Mouse (Mus musculus) hindbrain, embryonic 14.5 days (tissue): Measurements from ENCODE around the gene Sox15. TPM values are rescaled to one million over a fixed set of nuclear protein-coding genes. Genes with fewer than 3 reads are reported as not detected.
A peak's percentile ranks its signal among the peaks of the same experiment; 100 is the strongest.
"Not testable (repeated sequence)": the region's sequence is repeated elsewhere in the genome, so short reads cannot be mapped to it uniquely, and the experiment has no call there.

ENCODE experiments used
- ATAC-seq: fragments of 200-750 bp; cut with Nextera tagmentation; 2 replicates; pipeline ENCODE4 v1.8.0; 2017; ENCODE audit warnings: moderate number of reproducible peaks, mild to moderate bottlenecking, moderate TSS enrichment, moderate library complexity; ENCODE audit not compliant: low FRiP score
- DNase-seq: peaks from one replicate; pipeline ENCODE4 v3.0.0-alpha.2; 2015; ENCODE audit warnings: low spot score
- H3K27ac ChIP-seq: fragments of 300-500 bp; sonication (generic); 2 replicates; pipeline ENCODE4 v1.5.1; 2014; ENCODE audit warnings: mild to moderate bottlenecking, moderate library complexity
- H3K27me3 ChIP-seq: fragments of 300-500 bp; sonication (generic); 2 replicates; pipeline ENCODE4 v1.6.1; 2014; ENCODE audit warnings: mild to moderate bottlenecking, low read length, mixed read lengths; ENCODE audit not compliant: control insufficient read depth, insufficient read depth
- H3K36me3 ChIP-seq: fragments of 300-500 bp; sonication (generic); replicated peaks from 2 replicates; pipeline ENCODE4 v1.6.1; 2014; ENCODE audit not compliant: control insufficient read depth, insufficient read depth
- H3K4me1 ChIP-seq: fragments of 300-500 bp; sonication (generic); replicated peaks from 2 replicates; pipeline ENCODE4 v1.6.1; 2014; ENCODE audit warnings: antibody characterized with exemption, low read length, mixed read lengths; ENCODE audit not compliant: control insufficient read depth, insufficient read depth
- H3K4me2 ChIP-seq: fragments of 300-500 bp; sonication (generic); replicated peaks from 2 replicates; pipeline ENCODE4 v1.6.1; 2014; ENCODE audit warnings: mild to moderate bottlenecking, moderate library complexity
- H3K4me3 ChIP-seq: fragments of 300-500 bp; sonication (generic); replicated peaks from 2 replicates; pipeline ENCODE4 v1.5.1; 2014; ENCODE audit warnings: mild to moderate bottlenecking, low read length
- H3K9ac ChIP-seq: fragments of 300-500 bp; sonication (generic); 2 replicates; pipeline ENCODE4 v1.6.1; 2014
- H3K9me3 ChIP-seq: fragments of 300-500 bp; sonication (generic); 2 replicates; pipeline ENCODE4 v1.6.1; 2016; ENCODE audit warnings: low read length; ENCODE audit not compliant: control insufficient read depth
- WGBS: fragments of 180-500 bp; shearing (Covaris S2); extraction: QIAGEN DNeasy Blood & Tissue Kit; methylation state at CpG from one replicate; pipeline ENCODE4 v1.1.7; 2014; 5-methylcytosine and 5-hydroxymethylcytosine counted together
- polyA plus RNA-seq: library from polyadenylated mRNA; unstranded; fragments of >200 nt; fragmentation: Nextera tagmentation; extraction: Ambion mirVana; gene quantifications from 2 replicates; pipeline ENCODE4 v1.2.1, GENCODE M21; 2014

Gene Sox15
- polyA plus RNA-seq, 1 experiment from 2014 or later = not detected

GRCm38 (mm10) chr11:69692863-69693262, 37.7 kb downstream of the Sox15 start:
- ATAC-seq (no peak), DNase-seq (no peak)
- H3K4me1 ChIP-seq = peaks cover 3% of the 10 kb centered on the region; the same call in 1 of the 2 replicates
- 85% methylated on average over 6 of the region's 6 CpGs for WGBS
- no peak overlapping the region for H3K27ac ChIP-seq
- H3K9ac ChIP-seq = no peak overlapping the region
- no peaks in the 10 kb centered on the region for H3K9me3 ChIP-seq
- no peak overlapping the region for H3K4me2 ChIP-seq
- H3K36me3 ChIP-seq = no peaks in the 10 kb centered on the region
- no peak overlapping the region for H3K4me3 ChIP-seq
- no peaks in the 10 kb centered on the region for H3K27me3 ChIP-seq

GRCm38 (mm10) chr11:69693421-69693965, 38.4 kb downstream of the Sox15 start:
- Histone ChIP-seq H3K27ac (no peak overlapping the region), H3K9me3 (no peaks in the 10 kb centered on the region), H3K4me2 (no peak overlapping the region), H3K9ac (no peak overlapping the region), H3K4me3 (no peak overlapping the region), H3K27me3 (no peaks in the 10 kb centered on the region), H3K4me1 (peaks cover 3% of the 10 kb centered on the region; the same call in 1 of the 2 replicates), H3K36me3 (no peaks in the 10 kb centered on the region)
- ATAC-seq = no peak
- WGBS = 62% methylated on average over 11 of the region's 11 CpGs
- no peak for DNase-seq

DNA sequence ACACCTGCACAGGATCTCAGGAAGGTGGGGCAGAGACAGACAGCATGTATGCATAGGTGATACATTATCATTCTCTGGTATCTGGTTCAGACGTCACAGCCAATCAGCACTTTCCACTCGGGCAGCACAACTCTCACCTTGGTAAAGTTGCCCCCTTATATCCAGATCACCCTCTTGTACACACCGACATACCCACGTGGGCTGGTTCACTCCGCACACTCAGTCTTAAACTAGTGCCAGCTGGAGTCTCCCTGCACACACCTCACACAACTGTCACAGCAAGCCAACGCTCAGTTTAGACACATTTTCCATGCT, 39.9 kb downstream of the Sox15 start:
- Histone ChIP-seq H3K4me2 (peak overlapping the region; percentile 71), H3K4me3 (peak overlapping the region; percentile 33), H3K27me3 (no peaks in the 10 kb centered on the region), H3K36me3 (no peaks in the 10 kb centered on the region), H3K9me3 (no peaks in the 10 kb centered on the region), H3K4me1 (peaks cover 3% of the 10 kb centered on the region; the same call in 1 of the 2 replicates), H3K9ac (peak overlapping the region; percentile 74), H3K27ac (no peak overlapping the region)
- DNase-seq = no peak
- 23% methylated on average over 6 of the region's 6 CpGs for WGBS
- ATAC-seq = no peak

DNA sequence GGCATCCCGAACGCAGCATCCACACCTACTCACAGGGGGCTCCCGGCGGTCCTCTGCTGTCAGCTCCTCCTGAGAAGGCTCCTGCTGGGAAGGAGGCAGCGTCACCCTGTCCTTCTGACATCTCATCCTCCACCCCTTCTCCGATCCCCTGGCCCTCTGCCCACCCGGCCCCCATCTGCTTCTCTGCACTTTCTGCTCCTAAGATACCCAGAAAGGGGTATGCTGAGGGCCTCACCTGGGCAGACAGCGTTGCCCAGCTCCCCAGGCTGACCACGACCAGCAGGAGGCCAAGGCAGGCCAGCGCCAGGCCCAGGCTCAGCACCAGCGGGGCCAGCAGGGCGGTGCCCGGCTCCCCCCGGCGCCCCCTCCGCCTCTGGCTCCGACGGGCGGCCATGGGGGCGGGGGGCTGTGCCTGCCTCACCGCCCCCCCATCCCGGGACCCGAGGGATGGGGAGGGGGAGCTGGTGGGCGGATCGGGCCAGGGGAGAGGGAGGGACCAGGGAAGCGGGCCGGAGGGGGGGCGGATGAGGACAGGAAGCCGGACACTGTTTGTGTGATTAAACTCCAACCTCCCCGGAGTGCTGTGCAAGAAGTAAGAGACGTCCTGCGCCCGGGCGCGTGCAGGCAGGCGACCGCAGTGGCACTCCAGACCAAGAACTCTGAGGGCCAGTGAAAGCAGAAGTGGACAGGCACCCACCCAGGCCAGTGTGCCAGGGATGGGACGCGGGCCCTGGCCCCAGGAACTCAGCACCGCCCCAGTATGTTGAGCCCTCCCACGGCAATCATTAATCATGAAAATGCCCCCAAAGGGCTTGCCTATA, 40.5 kb downstream of the Sox15 start, which contains the start of the genes Tnfsf12 and Tnfsfm13:
Gene Tnfsf12, minus strand, starts transcription at position 489 of the 821 bp plus-strand sequence.
Gene Tnfsfm13, minus strand, starts transcription at position 738 of the 821 bp plus-strand sequence.
- peak within 1 kb of the TSS; percentile 33 for H3K4me3 ChIP-seq
- DNase-seq (peak; percentile 34), ATAC-seq (no peak)
- peaks cover 3% of the 10 kb centered on the region; the same call in 1 of the 2 replicates for H3K4me1 ChIP-seq
- peak within 1 kb of the TSS; percentile 71 for H3K4me2 ChIP-seq
- H3K9ac ChIP-seq = peak within 1 kb of the TSS; percentile 74
- H3K27me3 ChIP-seq = no peaks in the 10 kb centered on the region
- H3K9me3 ChIP-seq = no peaks in the 10 kb centered on the region
- no peak within 1 kb of the TSS for H3K27ac ChIP-seq
- 1% methylated on average over 38 of the region's 41 CpGs for WGBS
- H3K36me3 ChIP-seq = no peaks in the 10 kb centered on the region

GRCm38 (mm10) chr11:69697396-69697795, 42.3 kb downstream of the Sox15 start:
- DNase-seq (no peak), ATAC-seq (no peak)
- H3K9me3 ChIP-seq = no peaks in the 10 kb centered on the region
- no peaks in the 10 kb centered on the region for H3K36me3 ChIP-seq
- no peak overlapping the region for H3K4me3 ChIP-seq
- H3K27ac ChIP-seq = no peak overlapping the region
- no peaks in the 10 kb centered on the region for H3K27me3 ChIP-seq
- H3K9ac ChIP-seq = no peak overlapping the region
- H3K4me1 ChIP-seq = peaks cover 3% of the 10 kb centered on the region; the same call in 1 of the 2 replicates
- no peak overlapping the region for H3K4me2 ChIP-seq
- WGBS = 93% methylated on average over 3 of the region's 3 CpGs

DNA sequence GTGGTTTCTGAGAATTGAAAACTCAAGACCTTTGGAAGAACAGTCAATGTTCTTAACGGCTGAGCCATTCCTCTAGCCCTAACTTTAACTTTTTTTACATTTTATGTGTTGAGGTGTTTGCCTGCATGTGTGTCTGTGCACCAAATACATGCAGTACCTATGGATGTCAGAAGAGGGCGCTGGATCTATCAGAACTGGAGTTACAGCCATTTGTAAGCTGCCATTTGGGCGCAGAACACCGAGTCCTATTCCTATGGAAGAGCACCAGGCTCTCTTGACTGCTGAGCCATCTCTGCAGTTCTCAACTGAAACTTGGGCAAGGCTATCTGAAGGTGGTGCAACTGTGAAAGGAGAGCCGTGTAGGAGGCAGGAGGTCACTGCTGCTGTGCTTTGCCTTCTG, 43.5 kb downstream of the Sox15 start:
- no peaks in the 10 kb centered on the region for H3K9me3 ChIP-seq
- H3K27ac ChIP-seq = no peak overlapping the region
- no peak for ATAC-seq
- H3K27me3 ChIP-seq = no peaks in the 10 kb centered on the region
- 71% methylated on average over 5 of the region's 5 CpGs for WGBS
- H3K4me1 ChIP-seq = peaks cover 3% of the 10 kb centered on the region; the same call in 1 of the 2 replicates
- H3K36me3 ChIP-seq = no peaks in the 10 kb centered on the region
- no peak overlapping the region for H3K4me3 ChIP-seq
- no peak overlapping the region for H3K4me2 ChIP-seq
- no peak for DNase-seq
- H3K9ac ChIP-seq = no peak overlapping the region

DNA sequence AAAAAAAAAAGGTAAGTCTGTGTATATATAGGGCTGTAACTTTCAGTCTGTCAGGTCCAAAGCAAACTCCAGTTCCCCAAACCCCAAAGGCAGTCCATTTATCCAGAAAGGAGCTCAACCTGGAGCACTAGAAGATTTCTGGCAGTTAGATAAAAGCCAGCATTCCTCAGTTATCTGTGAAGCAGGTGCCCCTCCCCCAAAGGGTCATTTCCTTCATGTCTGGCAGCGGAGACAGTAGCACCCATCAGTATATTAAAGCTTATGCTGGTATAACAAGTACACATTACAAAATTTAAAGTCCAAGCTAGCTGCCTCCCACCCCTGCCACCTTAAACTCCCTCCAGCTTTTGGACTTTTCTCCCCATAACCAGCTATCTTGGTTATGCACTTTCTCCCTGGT, 44.5 kb downstream of the Sox15 start:
- Histone ChIP-seq H3K4me2 (no peak overlapping the region), H3K9me3 (no peaks in the 10 kb centered on the region), H3K4me3 (no peak overlapping the region), H3K27ac (no peak overlapping the region), H3K4me1 (peaks cover 3% of the 10 kb centered on the region; the same call in 1 of the 2 replicates), H3K9ac (no peak overlapping the region), H3K36me3 (no peaks in the 10 kb centered on the region), H3K27me3 (no peaks in the 10 kb centered on the region)
- DNase-seq (no peak), ATAC-seq (no peak)
- 81% methylated on average over 1 of the region's 1 CpGs for WGBS

GRCm38 (mm10) chr11:69702886-69703285, 47.8 kb downstream of the Sox15 start:
- H3K27me3 ChIP-seq, H3K27ac ChIP-seq, DNase-seq, H3K4me1 ChIP-seq, H3K4me3 ChIP-seq, H3K9me3 ChIP-seq, H3K4me2 ChIP-seq, ATAC-seq, H3K9ac ChIP-seq, H3K36me3 ChIP-seq: not testable (repeated sequence)
- 95% methylated on average over 10 of the region's 10 CpGs for WGBS

DNA sequence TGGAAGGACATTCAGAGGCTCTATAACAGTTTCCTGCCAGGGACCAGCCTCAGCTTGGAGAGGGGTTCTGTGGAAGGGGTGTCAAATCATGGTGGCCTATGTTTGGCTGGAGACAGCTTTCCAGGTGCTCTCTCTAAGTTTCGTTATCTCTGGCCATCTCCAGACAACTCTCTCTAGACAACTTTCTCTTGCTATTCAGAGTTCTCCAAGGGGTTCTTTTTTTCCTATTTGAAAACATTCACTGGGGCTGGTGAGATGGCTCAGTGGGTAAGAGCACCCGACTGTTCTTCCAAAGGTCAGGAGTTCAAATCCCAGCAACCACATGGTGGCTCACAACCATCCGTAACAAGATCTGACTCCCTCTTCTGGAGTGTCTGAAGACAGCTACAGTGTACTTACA, 48.3 kb downstream of the Sox15 start:
- not testable (repeated sequence) for H3K27me3 ChIP-seq, ATAC-seq

More for the DNA sequence above, 48.3 kb downstream of the Sox15 start:
- H3K4me1 ChIP-seq, H3K27ac ChIP-seq, DNase-seq, H3K9ac ChIP-seq, H3K4me3 ChIP-seq, H3K9me3 ChIP-seq, H3K4me2 ChIP-seq, H3K36me3 ChIP-seq: not testable (repeated sequence)
- 56% methylated on average over 2 of the region's 3 CpGs for WGBS
